Mouse (Mus musculus): ENCODE results near the gene Gm35549. TPM values are rescaled to one million over a fixed set of nuclear protein-coding genes. Genes with fewer than 3 reads are reported as not detected.

Gm35549 gene
- total RNA-seq, 2 experiments from 2014 or later = not detected

DNA sequence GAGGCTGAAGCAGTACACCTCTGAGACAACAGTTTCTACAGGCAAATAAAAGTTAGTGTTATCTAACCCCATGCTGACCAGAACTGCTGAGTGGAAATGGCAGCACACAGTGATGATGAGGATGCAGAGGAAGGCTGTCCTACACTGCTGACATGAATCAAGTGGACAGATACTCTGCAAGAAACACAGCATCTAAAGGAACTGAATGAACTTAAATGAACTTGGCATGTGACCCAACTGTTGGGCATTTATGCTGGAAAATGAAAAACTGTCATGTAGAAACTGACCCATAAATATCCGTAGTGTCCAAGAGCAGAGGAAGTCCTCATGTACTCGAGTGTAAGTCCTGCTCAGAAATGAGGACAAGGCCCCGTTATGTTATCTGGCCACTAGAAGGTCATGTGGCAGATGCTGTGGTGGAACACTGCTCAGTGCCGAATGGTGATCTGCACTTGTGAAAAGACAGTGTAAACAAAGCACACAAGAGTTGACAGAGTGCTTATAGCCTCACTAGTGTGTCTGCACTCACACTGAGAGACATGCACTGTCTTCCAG lies 13.9 kb downstream of the Gm35549 start:
- no peak for DNase-seq (ENCODE audit: low spot score in 2 of 2)

DNA sequence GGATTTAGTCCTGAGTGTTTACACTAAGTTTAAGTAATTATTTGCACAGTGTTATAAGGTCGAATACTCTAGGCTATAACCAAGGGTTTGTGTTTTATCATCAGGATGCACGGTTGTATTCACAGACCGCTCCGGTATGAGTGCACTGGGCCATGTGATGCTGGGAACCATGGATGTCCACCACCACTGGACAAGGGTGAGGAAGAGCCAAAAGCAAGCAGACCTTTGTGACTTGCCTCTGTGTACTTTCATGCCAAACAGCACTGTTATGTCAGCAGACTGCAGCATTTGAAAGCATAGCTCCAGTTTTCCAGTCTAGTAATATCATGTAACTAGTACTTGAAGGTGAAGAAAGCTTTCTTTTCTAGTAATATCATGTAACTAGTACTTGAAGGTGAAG lies 17.1 kb downstream of the Gm35549 start:
- no peak for DNase-seq (ENCODE audit: low spot score in 2 of 2)

DNA sequence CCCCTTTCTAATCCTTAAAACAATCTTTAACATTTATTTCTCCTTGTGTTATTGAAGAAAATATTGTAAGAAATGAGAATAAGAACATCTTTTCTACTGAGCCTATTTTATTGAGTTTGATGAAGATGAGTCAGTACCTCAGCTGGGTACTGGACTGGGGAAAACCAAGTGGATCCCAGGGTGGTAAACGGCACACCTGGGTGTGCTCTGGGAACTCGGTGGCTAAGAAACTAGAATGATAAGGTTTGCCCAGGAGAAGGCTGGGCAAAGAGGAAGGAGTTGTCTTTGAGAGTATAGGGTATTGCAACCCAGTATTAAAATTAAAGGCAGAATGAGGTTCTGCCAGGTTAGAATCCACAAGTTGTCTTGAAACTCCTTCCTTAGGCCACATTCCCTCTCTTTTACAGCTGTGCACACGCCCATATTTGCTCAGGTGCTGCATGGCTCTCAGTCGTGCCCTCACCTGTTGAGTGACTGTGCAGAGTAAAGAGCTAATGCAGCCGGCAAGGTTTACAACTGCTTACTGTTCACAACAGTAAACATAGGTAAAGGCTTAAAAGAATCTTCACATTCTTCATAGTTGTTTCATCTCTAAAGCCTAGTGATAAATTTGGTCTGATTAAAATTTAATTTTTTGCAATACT lies 20.3 kb downstream of the Gm35549 start:
- no peak for DNase-seq (ENCODE audit: low spot score in 2 of 2)

DNA sequence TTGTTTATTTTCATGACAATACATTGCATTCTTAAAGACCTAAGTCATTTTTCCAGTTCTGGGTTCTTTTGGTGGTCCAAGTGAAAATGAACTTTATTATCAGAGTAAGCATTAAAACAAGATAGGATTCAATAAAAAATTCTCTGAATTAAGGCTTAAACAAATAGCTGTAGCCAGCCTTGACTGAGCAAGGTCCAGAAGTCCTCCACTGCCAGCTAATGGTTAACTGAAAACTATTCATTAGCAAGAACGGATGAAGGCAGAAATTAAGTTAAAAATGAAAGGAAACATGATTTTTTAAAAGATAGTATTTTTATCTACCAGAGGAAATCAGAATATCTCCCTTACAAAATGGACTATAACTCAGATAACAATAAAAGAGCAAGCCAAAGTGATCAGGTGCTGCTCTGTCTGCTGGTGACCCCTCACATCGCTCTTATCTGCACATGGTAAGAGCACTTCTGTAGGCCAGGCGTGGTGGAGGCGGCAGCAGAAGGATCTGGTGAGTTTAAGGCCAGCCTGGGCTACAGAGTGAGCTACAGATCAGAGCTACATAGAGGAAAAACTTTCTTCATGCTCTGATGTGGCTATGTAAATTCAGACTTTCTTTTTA lies 28.5 kb downstream of the Gm35549 start:
- DNase-seq (ENCODE audit: low spot score in 2 of 2) = no peak

- no peak for DNase-seq (ENCODE audit: low spot score in 2 of 2)
These were observed 29.1 kb downstream of the Gm35549 start for GRCm38 (mm10) chr9:122814775-122815174.

GRCm38 (mm10) chr9:122812386-122812785 lies 31.4 kb downstream of the Gm35549 start:
- DNase-seq (ENCODE audit: low spot score in 2 of 2) = no peak

- DNase-seq (ENCODE audit: low spot score in 2 of 2) = no peak
These were observed 33.6 kb downstream of the Gm35549 start for GRCm38 (mm10) chr9:122810212-122810611.

DNA sequence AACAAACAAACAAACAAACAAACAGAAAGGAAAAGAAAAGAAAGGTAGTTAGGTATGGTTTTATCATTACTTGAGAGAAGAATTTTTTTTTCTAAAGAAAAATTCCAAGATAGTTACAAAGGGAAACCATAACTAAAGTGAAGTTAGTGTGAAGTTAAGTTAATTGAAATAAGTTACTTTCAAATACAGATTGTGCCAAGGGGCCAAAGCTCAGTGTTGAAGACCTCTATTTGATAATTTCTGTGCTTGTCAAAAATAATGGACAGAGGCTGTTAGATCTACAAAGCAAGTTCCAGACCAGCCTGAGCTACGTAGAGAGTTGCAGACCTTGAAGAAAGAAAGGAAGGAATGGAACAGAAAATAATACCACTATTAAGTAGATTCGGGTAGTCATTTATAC lies 36.6 kb downstream of the Gm35549 start:
- no peak for DNase-seq (ENCODE audit: low spot score in 2 of 2)

- no peak for DNase-seq (ENCODE audit: low spot score in 2 of 2)
These were observed 37.9 kb downstream of the Gm35549 start for GRCm38 (mm10) chr9:122805845-122806341.

DNA sequence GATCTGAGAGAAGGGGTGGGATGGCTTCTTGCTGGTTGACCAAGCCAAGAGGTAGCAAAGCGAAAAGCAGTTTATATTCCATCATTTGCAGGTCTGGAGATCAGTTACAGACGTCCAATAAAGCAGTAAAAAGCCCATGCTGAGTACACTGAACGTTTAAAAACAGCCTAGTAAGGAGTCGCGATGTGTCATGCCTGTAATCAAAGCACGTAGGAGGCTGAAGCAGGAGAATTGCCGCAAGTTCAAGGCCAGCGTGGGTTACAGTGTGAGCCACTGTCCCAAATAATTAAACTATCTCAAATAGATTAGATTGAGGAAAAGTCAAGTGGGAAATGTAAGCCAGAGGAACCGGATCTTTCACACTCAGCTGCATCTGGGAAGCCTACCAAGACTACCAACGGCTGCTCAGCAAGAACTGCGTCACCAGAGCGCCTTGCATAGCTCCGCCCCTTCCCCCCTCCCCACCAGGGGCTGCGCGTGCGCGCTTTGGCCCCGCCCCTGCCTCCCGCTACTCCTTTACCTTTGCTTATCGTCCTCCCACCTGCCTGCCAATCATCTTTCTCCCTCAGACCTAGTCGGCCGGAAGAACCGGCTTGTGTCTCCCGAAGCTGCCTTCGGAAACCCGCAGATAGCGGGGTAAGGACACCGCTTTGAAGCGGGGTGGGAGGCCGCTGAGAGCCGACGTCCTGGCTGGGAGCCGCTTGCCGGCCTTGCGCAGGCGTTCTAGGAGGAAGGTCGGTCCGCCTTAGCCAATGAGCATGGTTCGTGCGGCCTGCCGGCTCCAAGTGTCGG lies 38.6 kb downstream of the Gm35549 start, which contains the start of gene Tcaim:
Gene Tcaim, plus strand, starts transcription at position 487 of the 792 bp plus-strand sequence.
- DNase-seq (ENCODE audit: low spot score in 2 of 2) = peak; percentile 88 to 93

DNA sequence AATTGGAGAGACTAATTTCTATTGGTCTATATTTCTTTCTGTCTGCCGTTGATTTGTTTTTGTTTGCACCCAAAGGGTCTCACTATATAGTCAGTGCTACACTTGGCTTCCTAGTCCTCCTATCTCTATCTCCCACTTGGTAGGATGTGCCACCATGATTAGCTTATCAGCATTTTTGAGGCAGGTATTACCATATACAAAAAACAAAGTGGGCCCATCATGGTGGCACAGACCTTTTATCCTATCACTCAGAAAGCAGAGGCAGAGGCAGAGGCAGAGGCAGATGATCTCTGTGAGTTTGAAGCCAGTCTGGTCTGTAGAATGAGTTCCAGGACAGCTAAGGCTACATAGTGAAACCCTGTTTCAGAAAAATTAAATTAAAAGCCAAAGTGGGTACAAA lies 57.3 kb downstream of the Gm35549 start:
- no peak for DNase-seq (ENCODE audit: low spot score in 2 of 2)

- DNase-seq (ENCODE audit: low spot score in 2 of 2) = no peak
These were observed 58.6 kb downstream of the Gm35549 start for GRCm38 (mm10) chr9:122785231-122785630.

Other genes starting within 250 kb of the Gm35549 start
- not detected for gene Topaz1, start 96.7 kb downstream of the Gm35549 start, total RNA-seq (2021)
- gene Tcaim, start 38.5 kb downstream of the Gm35549 start, total RNA-seq (2021) = 10 to 100 TPM; 12.6 to 14.9 TPM
- 100 to 1,000 TPM; 166 to 178 TPM for gene Zfp445, start 22.0 kb upstream of the Gm35549 start, total RNA-seq (2021)
- 1 to 10 TPM; 5.0 TPM for gene Zkscan7, start 41.6 kb upstream of the Gm35549 start, total RNA-seq (2021)
- 1 to 10 TPM; 7.2 to 7.8 TPM for gene Zfp105, start 79.0 kb upstream of the Gm35549 start, total RNA-seq (2021)
- gene 1110059G10Rik, start 107.0 kb upstream of the Gm35549 start, total RNA-seq (2021) = 10 to 100 TPM; 18.7 to 22.6 TPM
- gene Kif15, start 107.0 kb upstream of the Gm35549 start, total RNA-seq (2021) = 1 to 10 TPM; 5.0 to 7.9 TPM
- 10 to 100 TPM; 35.0 to 38.8 TPM for gene Tmem42, start 177.3 kb upstream of the Gm35549 start, total RNA-seq (2021)
- gene Tgm4, start 190.7 kb upstream of the Gm35549 start, total RNA-seq (2021) = 1 to 10 TPM in 1 of 2 experiments, under 1 TPM in 1; 0.74 to 1.4 TPM